Mouse (Mus musculus) naive thymus-derived CD4-positive, alpha-beta T cell, adult 2 months (primary cell): ENCODE results near the gene Gm4131.

Source experiments
- DNase-seq: peaks from one replicate; pipeline ENCODE4 v3.0.0-alpha.2; 2011; ENCODE audit warnings: low read depth

The Gm4131 gene

GRCm38 (mm10) chr14:62546746-62547145 lies 20.0 kb downstream of the Gm4131 start:
- no peak for DNase-seq

- DNase-seq = no peak
Observed at GRCm38 (mm10) chr14:62546296-62546695, 20.4 kb downstream of the Gm4131 start.

GRCm38 (mm10) chr14:62541751-62542150 lies 25.0 kb downstream of the Gm4131 start:
- no peak for DNase-seq

GRCm38 (mm10) chr14:62539834-62540233 lies 26.9 kb downstream of the Gm4131 start:
- no peak for DNase-seq

GRCm38 (mm10) chr14:62536988-62537387 lies 29.7 kb downstream of the Gm4131 start:
- DNase-seq = no peak

GRCm38 (mm10) chr14:62536127-62536526 lies 30.6 kb downstream of the Gm4131 start:
- no peak for DNase-seq

- DNase-seq = no peak
Observed at GRCm38 (mm10) chr14:62530951-62531350, 35.8 kb downstream of the Gm4131 start.

GRCm38 (mm10) chr14:62512845-62513244 lies 53.9 kb downstream of the Gm4131 start:
- no peak for DNase-seq

- DNase-seq = no peak
Observed at GRCm38 (mm10) chr14:62509350-62509749, 57.4 kb downstream of the Gm4131 start.

- DNase-seq = no peak
Observed at GRCm38 (mm10) chr14:62506261-62506660, 60.5 kb downstream of the Gm4131 start.

GRCm38 (mm10) chr14:62497391-62497790 lies 69.3 kb downstream of the Gm4131 start:
- DNase-seq = no peak

- DNase-seq = no peak
Observed at GRCm38 (mm10) chr14:62496501-62496900, 70.2 kb downstream of the Gm4131 start.

GRCm38 (mm10) chr14:62493456-62493855 lies 73.3 kb downstream of the Gm4131 start:
- DNase-seq = no peak

- DNase-seq = peak; percentile 24
Observed at GRCm38 (mm10) chr14:62492196-62492850, 74.4 kb downstream of the Gm4131 start.

GRCm38 (mm10) chr14:62488270-62488669 lies 78.5 kb downstream of the Gm4131 start:
- no peak for DNase-seq

- no peak for DNase-seq
Observed at GRCm38 (mm10) chr14:62481381-62481780, 85.3 kb downstream of the Gm4131 start.

- DNase-seq = no peak
Observed at GRCm38 (mm10) chr14:62479395-62479794, 87.3 kb downstream of the Gm4131 start.

GRCm38 (mm10) chr14:62474481-62474880 lies 92.2 kb downstream of the Gm4131 start:
- no peak for DNase-seq

- no peak for DNase-seq
Observed at GRCm38 (mm10) chr14:62472061-62472460, 94.7 kb downstream of the Gm4131 start.

- DNase-seq = no peak
Observed at GRCm38 (mm10) chr14:62468753-62469125, 98.0 kb downstream of the Gm4131 start.

GRCm38 (mm10) chr14:62468119-62468752 lies 98.5 kb downstream of the Gm4131 start:
- no peak for DNase-seq

GRCm38 (mm10) chr14:62464966-62465365 lies 101.8 kb downstream of the Gm4131 start:
- DNase-seq = no peak

- DNase-seq = no peak
Observed at GRCm38 (mm10) chr14:62459541-62459940, 107.2 kb downstream of the Gm4131 start.
